Mouse (Mus musculus) urinary bladder, adult 18-20 months (tissue): ENCODE results near the gene Cwh43.
A peak's percentile ranks its signal among the peaks of the same experiment; 100 is the strongest.

ENCODE experiments used
- DNase-seq, 2 experiments: peaks; one replicate each; pipeline ENCODE4 v3.0.0; 2022; ENCODE audit warnings: low spot score in 2 of 2, mixed read lengths in 2 of 2

Gene Cwh43

DNA sequence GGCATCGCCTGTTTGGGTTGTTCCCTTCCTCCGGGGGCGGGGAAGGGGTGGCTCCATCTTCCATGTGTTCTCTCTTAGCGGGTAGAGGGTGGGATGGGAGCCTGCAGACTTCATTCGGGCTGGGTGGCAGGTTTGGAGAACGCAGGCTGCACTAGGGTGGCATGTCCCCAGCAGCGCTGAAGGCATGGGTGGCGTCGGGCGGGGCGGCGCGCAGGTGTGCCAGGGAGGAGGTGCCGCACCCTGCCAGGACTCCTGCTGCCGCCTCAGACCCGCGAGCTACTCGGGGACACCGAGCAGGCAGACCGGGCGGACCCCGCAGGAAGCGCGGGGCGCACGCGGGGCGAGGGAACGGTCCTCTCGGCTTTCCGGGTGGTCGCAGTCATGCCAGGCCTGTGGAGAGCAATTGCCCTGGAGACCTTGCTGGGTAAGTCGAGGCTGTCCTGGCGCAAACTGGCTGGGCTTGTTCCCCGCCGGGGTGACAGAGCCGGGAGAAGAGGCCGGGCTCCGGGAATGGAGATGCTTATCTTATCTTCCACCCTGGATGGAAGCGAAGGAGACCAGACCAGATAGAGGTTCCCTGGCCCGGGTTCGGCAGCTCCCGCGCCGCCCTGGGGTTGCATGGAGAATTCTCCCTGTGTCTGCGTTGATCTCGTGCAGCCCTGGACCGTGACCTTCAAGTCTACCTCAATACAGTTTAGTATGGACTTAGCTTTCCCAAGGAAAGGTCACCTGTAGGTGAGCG lies at the start of gene Cwh43:
TSS of gene Cwh43 (plus strand) at position 95 of the 742 bp plus-strand sequence.
- peak; percentile 20 to 27 for DNase-seq

DNA sequence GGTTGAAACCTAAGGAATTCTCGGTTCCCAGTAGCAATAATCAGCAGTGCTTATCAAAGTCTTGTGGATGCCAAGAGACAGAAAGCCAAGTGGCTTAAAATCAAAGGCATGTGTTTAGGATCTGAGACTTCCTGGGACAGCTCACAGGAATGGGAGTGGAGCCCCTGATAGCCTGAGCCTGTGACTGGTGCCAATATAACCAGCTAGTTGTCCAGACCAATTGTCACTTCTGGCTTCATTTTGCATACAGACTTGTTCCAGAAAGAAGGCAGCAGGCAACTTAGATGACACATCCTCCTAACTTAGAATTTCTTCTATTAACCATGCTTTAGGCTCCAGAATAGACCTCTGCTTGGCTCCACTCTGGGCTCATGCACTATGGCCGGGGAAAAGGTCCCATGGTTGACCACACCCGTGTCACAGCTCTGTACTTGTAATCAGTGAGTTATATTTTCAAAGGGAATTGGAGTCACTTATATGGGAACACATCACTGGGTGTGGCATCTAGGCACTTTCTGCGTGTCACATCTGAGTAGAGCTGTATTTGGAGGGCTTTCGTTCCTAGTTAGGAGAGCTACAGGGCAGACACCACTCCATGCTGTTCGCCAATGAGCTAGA lies 46.6 kb upstream of the Cwh43 start:
- no peak for DNase-seq

DNA sequence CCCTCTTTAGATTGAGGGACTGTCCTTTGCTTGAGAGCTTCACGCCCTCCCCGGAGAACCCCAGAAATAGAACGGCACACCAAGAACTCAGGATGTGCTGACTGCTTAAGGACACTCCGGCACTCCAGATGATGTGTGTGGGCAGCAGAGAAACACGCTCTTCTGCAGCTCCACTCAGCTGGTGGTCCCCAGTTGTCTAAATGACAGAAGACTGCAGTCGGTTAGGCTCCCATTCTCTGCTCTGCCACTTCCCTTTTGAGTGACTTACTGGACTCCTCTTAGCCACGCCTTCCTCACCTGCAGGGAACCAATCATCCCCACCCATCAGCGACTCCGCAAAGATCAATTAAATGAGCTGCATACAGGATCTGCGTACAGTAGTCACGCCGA lies 46.1 kb upstream of the Cwh43 start:
- DNase-seq = no peak

DNA sequence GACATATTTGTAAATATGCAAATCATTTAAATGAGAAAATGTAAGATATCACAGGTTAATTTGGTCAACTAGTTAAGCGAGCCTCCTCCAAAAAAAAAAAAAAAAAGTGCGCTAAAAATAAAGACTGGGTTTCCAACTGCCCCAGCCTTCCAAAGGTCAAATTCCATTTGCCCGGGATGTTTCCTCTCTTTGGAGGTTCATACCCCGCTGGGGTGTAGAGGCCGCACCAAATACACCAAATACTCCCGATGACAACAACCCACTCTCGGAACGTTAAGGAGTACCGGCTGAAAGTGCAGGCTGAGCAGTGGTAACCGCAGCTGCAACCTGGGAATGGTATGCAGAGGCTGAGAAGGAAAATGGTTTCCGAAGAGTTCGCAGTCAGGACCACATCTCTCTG lies 45.6 kb upstream of the Cwh43 start:
- DNase-seq = no peak

DNA sequence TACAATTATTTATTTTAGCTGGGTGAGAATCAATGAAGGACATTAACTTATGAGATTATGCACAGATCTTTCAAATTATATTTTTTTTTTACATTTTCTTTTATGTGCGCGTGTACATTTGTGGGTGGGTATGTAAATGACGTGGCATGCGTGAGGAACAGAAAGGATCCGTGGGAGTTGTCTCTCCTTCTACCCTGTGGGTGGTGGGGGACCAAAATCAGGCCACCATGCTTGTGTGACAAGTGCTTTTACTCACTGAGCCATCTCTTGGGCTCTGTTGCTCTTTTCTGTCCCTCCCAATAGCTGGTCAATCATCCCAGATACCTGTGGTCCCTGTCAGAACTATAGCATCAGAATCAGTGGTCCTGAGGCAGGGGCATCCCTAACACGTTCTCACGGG lies 43.5 kb upstream of the Cwh43 start:
- no peak for DNase-seq

DNA sequence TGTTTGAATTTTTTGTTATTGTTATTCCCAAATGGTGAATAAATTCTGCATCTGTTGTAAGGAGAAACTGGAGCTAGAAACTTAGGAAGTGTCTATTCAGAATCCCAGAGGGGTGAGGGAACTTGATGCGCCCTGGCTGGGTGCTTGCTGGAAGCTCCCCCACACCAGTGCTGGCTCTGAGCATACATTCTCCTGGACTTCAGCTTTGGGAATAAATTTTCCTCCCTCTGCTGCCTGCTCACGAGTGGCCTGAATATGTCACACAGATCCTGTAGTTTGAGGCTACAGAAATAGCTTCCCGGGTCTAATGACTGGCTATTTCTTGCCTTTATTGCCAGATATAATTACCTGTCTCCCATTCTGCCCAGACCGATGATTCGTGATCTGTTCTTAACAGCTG lies 43.1 kb upstream of the Cwh43 start:
- DNase-seq = no peak

DNA sequence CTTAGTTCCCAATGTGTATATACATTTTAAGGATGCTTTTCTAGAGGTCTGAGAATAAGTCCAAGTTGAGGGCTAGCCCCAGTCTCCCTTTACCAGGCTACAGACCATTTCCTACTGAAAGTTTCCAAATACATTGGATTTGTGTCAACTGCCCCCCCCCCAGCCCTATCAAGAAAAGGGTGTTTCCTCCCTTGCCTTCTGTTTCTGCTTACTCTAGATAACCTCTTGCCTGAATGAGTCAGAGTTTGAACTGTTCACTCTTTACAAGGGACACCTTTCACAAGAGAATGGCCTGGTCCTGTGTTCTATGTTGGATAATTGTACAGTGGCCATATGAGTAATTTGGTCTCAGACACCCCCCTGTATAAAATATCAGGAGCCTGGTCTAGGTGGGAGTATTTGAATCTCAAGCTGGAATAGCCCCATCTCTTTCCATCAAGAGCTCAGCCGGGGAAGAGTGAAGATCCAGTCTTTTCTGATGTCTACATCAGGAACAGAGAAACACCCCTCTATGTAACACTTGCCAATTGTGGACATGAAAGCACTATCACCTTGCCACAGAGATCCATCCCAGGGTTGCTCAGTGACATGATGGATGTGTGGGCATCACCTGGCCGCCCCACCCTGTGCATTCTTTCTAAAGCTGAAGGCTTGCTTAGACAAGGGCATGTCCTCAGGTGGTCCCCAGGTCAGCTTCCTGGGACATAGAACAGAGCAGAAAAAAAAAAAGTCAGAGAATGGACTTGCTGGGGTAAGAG lies 41.6 kb upstream of the Cwh43 start:
- DNase-seq = no peak

DNA sequence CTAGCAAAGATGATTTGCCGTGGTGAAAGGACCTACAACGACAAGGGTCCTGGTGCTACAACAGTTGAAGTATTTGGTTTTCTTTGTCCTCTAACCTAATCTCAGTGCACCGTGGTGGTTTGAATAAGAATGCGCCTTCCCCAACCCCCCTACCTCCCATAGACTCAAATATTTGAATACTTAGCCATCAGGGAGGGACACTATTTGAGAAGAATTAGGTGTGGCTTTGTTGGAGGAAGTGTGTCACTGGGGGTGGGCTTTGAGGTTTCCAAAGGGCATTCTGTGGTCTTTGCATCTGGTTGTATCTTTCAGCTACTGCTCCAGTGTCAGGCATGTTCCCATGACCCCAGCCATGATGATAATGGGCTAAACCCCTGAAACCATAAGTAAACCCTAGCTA lies 38.0 kb upstream of the Cwh43 start:
- peak in 1 of 2 experiments; percentile 31 for DNase-seq

DNA sequence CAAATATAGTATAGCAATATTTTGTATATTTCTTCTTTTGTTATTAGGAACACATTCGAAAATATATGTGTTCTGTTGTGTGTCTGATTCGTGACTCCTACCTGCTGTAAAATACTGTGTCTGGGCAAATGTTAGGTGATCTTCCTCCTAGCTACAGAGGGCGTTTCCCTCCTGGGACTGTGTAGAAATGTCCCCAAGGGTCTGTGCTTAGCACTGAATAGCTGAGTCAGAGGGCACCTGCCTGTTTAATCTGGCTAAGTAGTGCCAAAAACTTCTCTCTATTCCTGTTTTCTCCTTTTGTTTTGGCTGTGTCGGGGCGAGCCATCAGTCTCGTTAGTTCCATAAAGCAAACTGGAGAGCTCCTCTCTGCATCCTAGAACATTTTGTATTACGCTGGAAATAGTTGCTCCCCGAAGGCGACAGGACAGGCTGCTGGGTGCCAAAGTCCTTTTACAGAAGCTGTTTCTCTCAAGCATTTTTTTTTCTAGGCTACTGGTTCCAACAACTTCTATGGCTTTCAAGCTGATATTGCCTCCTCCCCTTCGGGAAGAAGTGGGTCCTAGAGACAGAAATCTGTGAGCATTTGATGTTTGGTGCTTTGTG lies 36.9 kb upstream of the Cwh43 start:
- DNase-seq = no peak

DNA sequence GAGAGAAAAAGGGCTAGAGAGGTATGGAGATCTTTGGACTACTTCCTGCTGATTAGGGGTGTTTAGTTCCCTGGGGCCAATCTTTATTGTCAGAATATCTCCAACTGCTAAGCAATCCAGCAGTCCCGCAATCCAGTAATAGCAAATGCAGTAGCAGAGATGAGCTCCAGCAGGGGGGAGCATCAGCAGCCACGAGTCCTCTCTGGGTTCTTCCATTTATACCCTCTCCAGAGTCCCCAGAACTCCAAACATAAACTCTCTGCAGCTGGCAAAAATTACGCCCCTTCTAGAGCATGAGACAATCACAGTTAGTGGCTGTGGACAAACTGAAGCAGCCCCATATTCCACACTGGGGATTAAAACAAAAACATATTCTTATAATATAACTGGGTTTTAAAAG lies 36.1 kb upstream of the Cwh43 start:
- DNase-seq = no peak

DNA sequence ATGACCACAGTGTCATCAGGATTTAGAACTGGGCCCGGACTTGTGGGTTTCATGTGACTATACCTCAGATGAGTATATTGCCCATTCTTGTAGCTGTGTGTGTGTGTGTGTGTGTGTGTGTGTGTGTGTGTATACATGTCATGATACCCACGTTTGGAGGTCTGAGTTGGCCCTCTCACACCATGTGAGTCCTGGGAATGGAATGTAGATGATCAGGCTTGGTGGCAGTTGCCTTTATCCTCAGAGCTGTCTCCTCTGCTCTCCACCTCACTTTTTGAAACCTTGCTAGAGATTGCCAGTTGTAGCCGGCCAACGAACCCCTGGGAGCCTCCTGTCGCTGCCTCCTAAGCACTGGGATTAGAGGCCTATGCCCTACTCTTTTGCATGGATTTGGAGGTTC lies 33.3 kb upstream of the Cwh43 start:
- peak in 1 of 2 experiments; percentile 46 for DNase-seq

DNA sequence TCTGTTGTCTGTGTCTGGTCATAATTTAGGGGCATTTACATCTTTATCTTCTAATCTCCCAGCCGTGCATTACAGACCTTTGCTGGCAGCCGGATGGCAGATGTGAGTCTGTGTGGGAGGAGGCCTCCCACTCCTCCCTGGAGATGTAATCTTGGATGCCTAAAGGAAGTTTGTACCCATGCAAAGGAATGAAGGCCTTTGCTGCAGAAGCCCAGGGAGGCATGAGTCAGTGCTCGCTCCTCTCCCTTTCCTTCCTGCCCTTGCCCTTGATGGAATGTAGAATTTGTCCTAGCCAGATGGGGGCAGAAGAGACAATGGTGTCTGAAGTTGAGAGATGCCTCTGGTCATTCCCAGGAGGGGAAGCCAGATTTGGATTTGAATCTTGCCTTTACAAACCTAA lies 32.7 kb upstream of the Cwh43 start:
- DNase-seq = no peak

DNA sequence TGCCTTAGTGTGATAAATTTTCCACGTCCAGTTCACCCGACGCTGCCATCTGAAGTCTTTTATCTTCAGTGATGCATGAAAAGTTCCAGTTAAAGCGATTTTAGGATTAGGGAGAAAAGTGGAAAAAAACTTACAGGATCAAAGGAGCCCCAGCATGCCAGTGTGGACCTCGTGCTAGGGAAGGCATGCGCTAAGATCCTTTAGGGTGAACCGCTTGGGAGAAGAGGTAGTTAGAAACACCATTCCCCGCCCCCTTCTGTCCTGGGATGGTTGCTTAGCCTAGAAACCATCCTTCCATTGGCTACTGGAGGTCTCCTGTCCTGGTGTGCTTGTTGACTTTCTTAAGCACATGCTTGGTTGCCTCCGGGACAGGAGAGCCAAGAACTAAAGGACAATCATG lies 29.8 kb upstream of the Cwh43 start:
- no peak for DNase-seq

DNA sequence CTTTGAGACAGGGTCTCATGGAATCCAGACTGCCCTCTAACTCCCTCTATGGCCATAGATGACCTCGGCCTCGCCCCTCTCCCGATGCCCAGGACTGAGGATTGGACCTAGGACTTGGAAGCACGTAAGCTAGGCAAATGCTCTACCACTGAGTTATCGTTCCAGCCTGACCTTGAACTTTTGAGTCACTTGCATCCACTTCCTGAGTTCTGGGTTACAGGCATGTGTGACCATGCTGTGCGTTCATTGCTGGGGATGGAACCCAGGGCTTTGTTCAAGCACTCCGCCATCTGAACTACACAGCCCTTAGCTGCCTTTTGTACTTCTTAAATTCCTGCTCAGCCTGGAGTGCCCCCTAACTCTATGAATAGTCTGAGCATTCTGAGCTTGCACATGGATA lies 29.4 kb upstream of the Cwh43 start:
- no peak for DNase-seq

DNA sequence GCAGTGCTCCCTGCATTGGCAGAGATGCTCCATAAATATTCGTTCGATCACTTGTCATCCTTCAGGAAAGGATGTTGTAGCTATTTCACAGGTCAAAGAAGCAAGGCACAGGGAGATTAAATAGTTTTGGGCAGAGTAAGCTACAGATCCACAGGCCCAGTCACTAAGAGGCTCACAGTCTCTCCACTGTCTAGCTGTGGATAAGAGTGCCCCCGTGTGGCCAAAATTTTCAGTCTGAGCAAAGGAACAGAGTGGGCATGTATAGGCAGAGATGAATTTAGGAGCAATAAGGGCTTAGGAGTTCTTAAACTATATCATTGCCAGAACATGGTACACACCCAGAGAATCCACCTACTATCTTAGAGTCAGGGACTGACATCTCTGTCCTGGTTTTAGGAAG lies 26.0 kb upstream of the Cwh43 start:
- peak; percentile 72 to 89 for DNase-seq

DNA sequence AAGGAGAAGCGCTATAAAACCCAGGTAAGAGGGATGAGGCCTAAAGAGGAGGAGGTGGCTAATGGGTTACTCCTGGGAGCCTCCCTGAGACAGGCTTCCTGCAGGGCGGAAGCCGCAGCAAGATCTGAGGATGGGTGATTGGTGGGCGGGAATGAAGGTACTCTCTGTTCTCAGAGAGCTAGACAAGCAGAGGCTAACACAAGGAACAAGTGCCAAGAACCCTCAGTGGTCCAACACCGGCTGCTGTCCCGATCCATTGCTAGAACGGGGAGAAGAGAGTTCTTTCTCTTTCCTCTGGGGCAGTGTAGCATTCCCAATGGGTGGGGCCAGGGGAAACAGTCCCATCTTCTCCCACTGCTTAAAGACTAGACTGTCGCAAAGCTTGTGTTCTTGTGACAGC lies 25.0 kb upstream of the Cwh43 start:
- DNase-seq = no peak

DNA sequence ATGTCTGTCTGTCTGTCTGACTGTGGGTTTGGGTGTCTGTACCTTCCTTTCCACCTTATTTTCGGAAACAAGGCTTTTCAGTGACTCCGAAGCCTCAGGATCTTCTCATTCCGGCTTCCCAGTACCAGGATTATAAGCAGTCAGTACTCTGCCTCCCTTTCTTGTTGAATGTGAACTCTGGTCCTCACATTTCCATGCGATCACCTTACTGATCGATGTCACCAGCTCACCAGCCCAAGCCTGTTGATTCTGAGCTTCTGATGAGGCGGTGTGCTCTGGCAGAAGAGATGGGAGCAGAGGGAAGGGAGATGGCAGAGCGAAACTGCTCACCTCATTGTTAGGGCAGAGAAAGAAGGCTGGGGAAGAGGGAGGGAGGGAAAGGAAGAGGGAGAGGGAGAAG lies 24.4 kb upstream of the Cwh43 start:
- DNase-seq = no peak

DNA sequence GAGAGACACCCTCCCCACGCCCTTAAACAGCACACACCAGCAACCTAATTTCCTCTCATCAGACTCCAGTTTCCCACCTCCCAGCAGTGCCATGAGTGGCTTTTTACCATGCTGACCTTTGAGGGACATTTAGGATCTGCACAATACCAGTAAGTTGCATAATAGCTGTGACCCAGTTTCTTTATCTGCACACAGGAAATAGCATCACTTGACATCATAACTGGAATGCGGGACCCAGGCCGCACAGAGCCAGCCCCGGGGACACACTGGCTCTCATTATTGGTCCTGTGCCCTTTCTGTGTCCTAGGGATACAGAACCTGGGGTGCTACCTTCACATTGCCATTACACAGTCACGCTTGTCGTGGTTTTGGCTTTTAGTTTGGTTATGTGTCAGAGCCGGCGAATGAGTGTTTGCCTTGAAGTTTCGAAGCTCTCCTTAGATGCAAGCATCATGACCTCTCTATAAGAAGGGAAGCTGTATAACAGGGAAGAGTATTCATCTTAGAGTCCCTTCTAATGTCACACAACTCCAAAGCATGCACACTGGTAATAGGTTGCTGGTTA lies 23.8 kb upstream of the Cwh43 start:
- DNase-seq = no peak

DNA sequence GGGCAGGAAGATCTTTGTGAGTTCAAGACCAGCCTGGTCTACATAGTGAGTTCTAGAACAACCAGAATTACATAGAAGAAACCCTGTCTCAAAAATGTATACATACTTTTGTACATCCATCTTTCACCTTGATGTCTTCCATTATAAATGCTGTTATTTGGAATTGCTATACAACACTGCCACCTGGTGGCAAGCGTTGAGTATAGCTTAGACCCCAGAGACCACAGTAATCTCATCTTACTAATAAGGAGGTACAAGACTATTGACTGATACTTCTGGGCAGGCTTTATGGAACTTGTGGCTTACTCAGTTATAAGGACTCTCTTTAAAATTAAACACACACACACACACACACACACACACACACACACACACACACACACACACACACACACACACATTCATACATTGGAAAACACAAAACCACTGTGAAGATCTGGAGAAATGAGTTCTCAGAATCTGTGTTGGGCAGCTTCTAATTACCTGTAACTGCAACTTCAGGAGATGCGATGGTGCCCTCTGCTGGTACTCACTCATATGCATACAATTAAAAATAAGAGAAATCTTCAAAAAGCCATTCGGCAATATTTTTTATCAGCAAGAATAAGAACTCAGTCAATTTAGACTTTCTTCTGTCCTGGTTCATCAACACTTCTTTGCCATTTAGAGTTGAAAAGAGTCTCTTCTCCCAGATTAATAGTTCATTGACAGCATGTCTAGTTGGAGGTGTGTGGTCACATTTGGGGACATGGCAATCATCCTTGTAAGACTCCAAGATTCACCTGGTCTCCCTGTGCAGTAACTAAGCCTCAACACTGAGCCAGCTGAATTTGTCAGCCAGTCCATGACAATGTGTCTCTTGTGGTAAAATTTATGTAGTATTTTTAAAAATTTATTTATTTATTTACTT lies 22.9 kb upstream of the Cwh43 start:
- DNase-seq = no peak

DNA sequence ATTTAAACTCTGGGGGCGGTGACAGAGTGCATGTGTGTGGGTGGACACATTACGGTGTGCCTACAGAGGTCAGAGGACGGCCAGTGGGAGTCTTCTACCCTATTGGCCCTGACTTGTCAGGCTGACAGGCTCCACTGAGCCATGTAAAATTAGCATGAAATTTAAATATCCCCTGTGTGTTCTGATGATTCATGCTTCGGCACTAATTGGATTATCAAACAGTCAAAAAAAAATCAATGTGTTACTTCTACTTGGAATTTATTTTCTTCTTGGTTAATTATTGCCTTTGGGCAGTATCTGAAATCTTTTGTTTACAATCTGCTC lies 22.3 kb upstream of the Cwh43 start:
- no peak for DNase-seq

DNA sequence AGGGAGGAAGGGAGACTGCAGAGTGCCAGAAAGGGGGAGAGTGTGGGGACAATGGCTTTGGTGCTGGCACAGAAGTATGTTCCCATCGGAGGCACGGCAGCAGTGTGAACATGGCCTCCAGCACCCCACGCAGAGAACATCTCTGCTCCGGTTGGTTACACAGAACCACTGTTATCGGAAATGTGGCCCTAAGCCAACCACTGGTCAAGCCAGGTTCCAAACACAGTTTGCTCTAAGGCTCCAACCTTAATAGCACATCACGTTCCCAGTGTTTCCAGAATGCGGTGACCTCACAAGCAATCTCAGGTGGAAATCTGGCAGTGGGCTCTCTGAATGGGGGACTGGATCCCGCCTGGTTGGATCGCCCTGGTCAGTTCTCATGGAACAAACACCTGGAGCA lies 12.8 kb upstream of the Cwh43 start:
- DNase-seq = no peak
